Mouse (Mus musculus) hindbrain, embryonic 14.5 days (tissue): ENCODE measurements around the gene Pcbp4. TPM values are rescaled to one million over a fixed set of nuclear protein-coding genes. Genes with fewer than 3 reads are reported as not detected.
A peak's percentile ranks its signal among the peaks of the same experiment; 100 is the strongest.

ENCODE experiments used
- ATAC-seq: fragments of 200-750 bp; cut with Nextera tagmentation; 2 replicates; pipeline ENCODE4 v1.8.0; 2017; ENCODE audit warnings: moderate number of reproducible peaks, mild to moderate bottlenecking, moderate TSS enrichment, moderate library complexity; ENCODE audit not compliant: low FRiP score
- DNase-seq: peaks from one replicate; pipeline ENCODE4 v3.0.0-alpha.2; 2015; ENCODE audit warnings: low spot score
- H3K27ac ChIP-seq: fragments of 300-500 bp; sonication (generic); 2 replicates; pipeline ENCODE4 v1.5.1; 2014; ENCODE audit warnings: mild to moderate bottlenecking, moderate library complexity
- H3K27me3 ChIP-seq: fragments of 300-500 bp; sonication (generic); 2 replicates; pipeline ENCODE4 v1.6.1; 2014; ENCODE audit warnings: mild to moderate bottlenecking, low read length, mixed read lengths; ENCODE audit not compliant: control insufficient read depth, insufficient read depth
- H3K36me3 ChIP-seq: fragments of 300-500 bp; sonication (generic); replicated peaks from 2 replicates; pipeline ENCODE4 v1.6.1; 2014; ENCODE audit not compliant: control insufficient read depth, insufficient read depth
- H3K4me1 ChIP-seq: fragments of 300-500 bp; sonication (generic); replicated peaks from 2 replicates; pipeline ENCODE4 v1.6.1; 2014; ENCODE audit warnings: antibody characterized with exemption, low read length, mixed read lengths; ENCODE audit not compliant: control insufficient read depth, insufficient read depth
- H3K4me2 ChIP-seq: fragments of 300-500 bp; sonication (generic); replicated peaks from 2 replicates; pipeline ENCODE4 v1.6.1; 2014; ENCODE audit warnings: mild to moderate bottlenecking, moderate library complexity
- H3K4me3 ChIP-seq: fragments of 300-500 bp; sonication (generic); replicated peaks from 2 replicates; pipeline ENCODE4 v1.5.1; 2014; ENCODE audit warnings: mild to moderate bottlenecking, low read length
- H3K9ac ChIP-seq: fragments of 300-500 bp; sonication (generic); 2 replicates; pipeline ENCODE4 v1.6.1; 2014
- H3K9me3 ChIP-seq: fragments of 300-500 bp; sonication (generic); 2 replicates; pipeline ENCODE4 v1.6.1; 2016; ENCODE audit warnings: low read length; ENCODE audit not compliant: control insufficient read depth
- WGBS: fragments of 180-500 bp; shearing (Covaris S2); extraction: QIAGEN DNeasy Blood & Tissue Kit; methylation state at CpG from one replicate; pipeline ENCODE4 v1.1.7; 2014; 5-methylcytosine and 5-hydroxymethylcytosine counted together
- polyA plus RNA-seq: library from polyadenylated mRNA; unstranded; fragments of >200 nt; fragmentation: Nextera tagmentation; extraction: Ambion mirVana; gene quantifications from 2 replicates; pipeline ENCODE4 v1.2.1, GENCODE M21; 2014

Pcbp4 gene
- polyA plus RNA-seq, 1 experiment from 2014 or later: 186 TPM

- Histone ChIP-seq H3K4me1 (peaks cover 32% of the 10 kb centered on the region), H3K4me3 (no peak overlapping the region), H3K36me3 (no peaks in the 10 kb centered on the region), H3K4me2 (no peak overlapping the region), H3K27ac (no peak overlapping the region), H3K9me3 (no peaks in the 10 kb centered on the region), H3K27me3 (no peaks in the 10 kb centered on the region), H3K9ac (no peak overlapping the region)
- ATAC-seq (no peak), DNase-seq (no peak)
- WGBS: 92% methylated on average over 6 of the region's 6 CpGs
Observed at GRCm38 (mm10) chr9:106416826-106417225, 36.3 kb upstream of the Pcbp4 start.

GRCm38 (mm10) chr9:106417841-106418625 is 35.1 kb upstream of the Pcbp4 start:
- Histone ChIP-seq H3K36me3 (no peaks in the 10 kb centered on the region), H3K9ac (peak overlapping the region; percentile 25), H3K27me3 (no peaks in the 10 kb centered on the region), H3K4me2 (peak overlapping the region; percentile 47), H3K4me1 (peaks cover 32% of the 10 kb centered on the region), H3K9me3 (no peaks in the 10 kb centered on the region), H3K4me3 (peak overlapping the region; percentile 10), H3K27ac (peak overlapping the region; percentile 11; the same call in 1 of the 2 replicates)
- peak; percentile 81 for DNase-seq
- 14% methylated on average over 29 of the region's 29 CpGs for WGBS
- peak; percentile 60; the same call in 1 of the 2 replicates for ATAC-seq

- WGBS: 8% methylated on average over 2 of the region's 2 CpGs
Observed at GRCm38 (mm10) chr9:106420608-106421007, 32.5 kb upstream of the Pcbp4 start.

GRCm38 (mm10) chr9:106421033-106421864 is 31.8 kb upstream of the Pcbp4 start:
- 4% methylated on average over 18 of the region's 18 CpGs for WGBS
- Histone ChIP-seq H3K27ac (no peak overlapping the region; the same call in 1 of the 2 replicates), H3K4me2 (peak overlapping the region; percentile 39), H3K9me3 (no peaks in the 10 kb centered on the region), H3K4me1 (peaks cover 32% of the 10 kb centered on the region), H3K27me3 (no peaks in the 10 kb centered on the region), H3K4me3 (no peak overlapping the region), H3K9ac (no peak overlapping the region), H3K36me3 (no peaks in the 10 kb centered on the region)
- peak; percentile 31; the same call in 1 of the 2 replicates for ATAC-seq
- DNase-seq: no peak

More at GRCm38 (mm10) chr9:106420608-106421007, 32.5 kb upstream of the Pcbp4 start:
- ATAC-seq (peak; percentile 16; the same call in 1 of the 2 replicates), DNase-seq (peak; percentile 29)
- H3K36me3 ChIP-seq: no peaks in the 10 kb centered on the region
- H3K4me1 ChIP-seq: peaks cover 32% of the 10 kb centered on the region
- no peaks in the 10 kb centered on the region for H3K9me3 ChIP-seq
- peak overlapping the region; percentile 25; the same call in 1 of the 2 replicates for H3K9ac ChIP-seq
- no peak overlapping the region; the same call in 1 of the 2 replicates for H3K27ac ChIP-seq
- H3K27me3 ChIP-seq: no peaks in the 10 kb centered on the region
- H3K4me2 ChIP-seq: peak overlapping the region; percentile 39; the same call in 1 of the 2 replicates
- no peak overlapping the region for H3K4me3 ChIP-seq

- no peak overlapping the region for H3K27ac ChIP-seq
- H3K4me3 ChIP-seq: no peak overlapping the region
- H3K9ac ChIP-seq: no peak overlapping the region
- H3K27me3 ChIP-seq: no peaks in the 10 kb centered on the region
- 0% methylated on average over 3 of the region's 3 CpGs for WGBS
- no peaks in the 10 kb centered on the region for H3K9me3 ChIP-seq
- peak overlapping the region; percentile 39 for H3K4me2 ChIP-seq
- peaks cover 32% of the 10 kb centered on the region for H3K4me1 ChIP-seq
- no peaks in the 10 kb centered on the region for H3K36me3 ChIP-seq
- DNase-seq: peak; percentile 94
- peak; percentile 64; the same call in 1 of the 2 replicates for ATAC-seq
Observed at GRCm38 (mm10) chr9:106421865-106422160, 31.3 kb upstream of the Pcbp4 start.

- DNase-seq: peak; percentile 66
- no peaks in the 10 kb centered on the region for H3K9me3 ChIP-seq
- H3K4me3 ChIP-seq: peak overlapping the region; percentile 75
- H3K36me3 ChIP-seq: peaks cover 34% of the 10 kb centered on the region
- H3K4me1 ChIP-seq: peaks cover 8% of the 10 kb centered on the region
- ATAC-seq: peak; percentile 65
- H3K9ac ChIP-seq: peak overlapping the region; percentile 59
- H3K27ac ChIP-seq: peak overlapping the region; percentile 97
- peak overlapping the region; percentile 63 for H3K4me2 ChIP-seq
- 11% methylated on average over 11 of the region's 11 CpGs for WGBS
- no peaks in the 10 kb centered on the region for H3K27me3 ChIP-seq
Observed at GRCm38 (mm10) chr9:106428719-106429220, 24.3 kb upstream of the Pcbp4 start.

GRCm38 (mm10) chr9:106429221-106430014 is 23.7 kb upstream of the Pcbp4 start, which contains the start of gene Rpl29:
Rpl29 (plus strand) TSS chr9:106429454.
- no peaks in the 10 kb centered on the region for H3K27me3 ChIP-seq
- DNase-seq (peak; percentile 98), ATAC-seq (peak; percentile 92)
- H3K4me3 ChIP-seq: peak within 1 kb of the TSS; percentile 75
- H3K27ac ChIP-seq: peak within 1 kb of the TSS; percentile 97
- peaks cover 8% of the 10 kb centered on the region for H3K4me1 ChIP-seq
- H3K36me3 ChIP-seq: peaks cover 39% of the 10 kb centered on the region
- under 1% methylated on average over 55 of the region's 55 CpGs for WGBS
- H3K4me2 ChIP-seq: peak within 1 kb of the TSS; percentile 68
- H3K9ac ChIP-seq: peak within 1 kb of the TSS; percentile 86
- no peaks in the 10 kb centered on the region for H3K9me3 ChIP-seq

- 2% methylated on average over 4 of the region's 4 CpGs for WGBS
- ATAC-seq: no peak
Observed at GRCm38 (mm10) chr9:106430015-106430264, 23.2 kb upstream of the Pcbp4 start.

More at GRCm38 (mm10) chr9:106430015-106430264, 23.2 kb upstream of the Pcbp4 start:
- H3K4me1 ChIP-seq: peaks cover 8% of the 10 kb centered on the region
- peak overlapping the region; percentile 97 for H3K27ac ChIP-seq
- no peaks in the 10 kb centered on the region for H3K27me3 ChIP-seq
- H3K9ac ChIP-seq: peak overlapping the region; percentile 86
- peak overlapping the region; percentile 68 for H3K4me2 ChIP-seq
- H3K4me3 ChIP-seq: peak overlapping the region; percentile 75
- no peaks in the 10 kb centered on the region for H3K9me3 ChIP-seq
- H3K36me3 ChIP-seq: peaks cover 39% of the 10 kb centered on the region
- no peak for DNase-seq
